Comparison of ENCODE assay signal across 15 mouse cellular contexts in genomic region chr3:131474526-131474925, GRCm38 (mm10). TPM values are rescaled to one million over a fixed set of nuclear protein-coding genes. Genes with fewer than 3 reads are reported as not detected.
DNase-seq lines count a peak whose midpoint lies in the region; ATAC-seq and TF ChIP-seq lines count a peak whose summit lies in the region.
"Had no signal": no experiment of that assay in that cellular context is flagged by ENCODE, and none has a peak within 500 bp of the region (broad histone marks: within the 10 kb centered on the region; RNA-seq: fewer than 3 reads in every experiment).

No protein-coding gene starts in this region.

- no peak overlapping the region for H3K27ac ChIP-seq in midbrain, embryonic 11.5 days (ENCODE audit: low read depth, low read length)
- H3K27ac ChIP-seq in midbrain, embryonic 16.5 days (ENCODE audit: low read length), result no peak overlapping the region; the same call in 1 of the 2 replicates
- peak overlapping the region; percentile 79 for H3K27ac ChIP-seq in liver, postnatal 0 days (ENCODE audit: low read depth)
- H3K27ac ChIP-seq in forebrain, embryonic 10.5 days, result no peak overlapping the region
- no peak overlapping the region for H3K27ac ChIP-seq in forebrain, embryonic 15.5 days (replicated peaks)
- H3K27ac ChIP-seq: embryonic facial prominence, embryonic 13.5 days; limb, embryonic 12.5 days; midbrain, embryonic 13.5 days had no signal

- no peaks in the 10 kb centered on the region for H3K9me3 ChIP-seq in midbrain, embryonic 11.5 days (ENCODE audit: control insufficient read depth, low read length)
- no peaks in the 10 kb centered on the region for H3K9me3 ChIP-seq in midbrain, embryonic 16.5 days (replicated peaks; ENCODE audit: control insufficient read depth, low read length, poor library complexity, severe bottlenecking)
- no peaks in the 10 kb centered on the region for H3K9me3 ChIP-seq in liver, postnatal 0 days (ENCODE audit: low read length)
- no peaks in the 10 kb centered on the region for H3K9me3 ChIP-seq in forebrain, embryonic 10.5 days
- H3K9me3 ChIP-seq in forebrain, embryonic 15.5 days, result no peaks in the 10 kb centered on the region
- H3K9me3 ChIP-seq: embryonic facial prominence, embryonic 13.5 days; limb, embryonic 12.5 days; midbrain, embryonic 13.5 days had no signal

- H3K9ac ChIP-seq in midbrain, embryonic 11.5 days (ENCODE audit: low read length), result no peak overlapping the region
- no peak overlapping the region for H3K9ac ChIP-seq in midbrain, embryonic 16.5 days (ENCODE audit: low read depth, low read length)
- no peak overlapping the region for H3K9ac ChIP-seq in liver, postnatal 0 days (replicated peaks)
- H3K9ac ChIP-seq in forebrain, embryonic 15.5 days (replicated peaks), result no peak overlapping the region
- H3K9ac ChIP-seq: embryonic facial prominence, embryonic 13.5 days; limb, embryonic 12.5 days; midbrain, embryonic 13.5 days had no signal

- ATAC-seq in midbrain, embryonic 11.5 days (ENCODE audit: low FRiP score), result no peak
- no peak for ATAC-seq in midbrain, embryonic 16.5 days
- peak; percentile 84 for ATAC-seq in common myeloid progenitor, adult 5-6 weeks (replicated peaks; ENCODE audit: low read depth, poor library complexity, severe bottlenecking)
- peak; percentile 93 for ATAC-seq in liver, postnatal 0 days
- no peak for ATAC-seq in forebrain, embryonic 15.5 days (replicated peaks)
- ATAC-seq: forebrain, embryonic 16.5 days; midbrain, embryonic 13.5 days had no signal

- H3K4me2 ChIP-seq in midbrain, embryonic 11.5 days, result no peak overlapping the region
- no peak overlapping the region for H3K4me2 ChIP-seq in midbrain, embryonic 16.5 days (ENCODE audit: low read length)
- H3K4me2 ChIP-seq in liver, postnatal 0 days (ENCODE audit: low read depth, low read length), result no peak overlapping the region
- no peak overlapping the region for H3K4me2 ChIP-seq in forebrain, embryonic 15.5 days (replicated peaks)
- H3K4me2 ChIP-seq: embryonic facial prominence, embryonic 13.5 days; limb, embryonic 12.5 days; midbrain, embryonic 13.5 days had no signal

- TF ChIP-seq CTCF in liver, postnatal 0 days (IDR thresholded peaks at IDR 0.05; ENCODE audit: low read depth), result no peak

- H3K27me3 ChIP-seq in midbrain, embryonic 11.5 days (ENCODE audit: control insufficient read depth, insufficient read depth, low read length), result no peaks in the 10 kb centered on the region
- no peaks in the 10 kb centered on the region for H3K27me3 ChIP-seq in midbrain, embryonic 16.5 days (ENCODE audit: control insufficient read depth, insufficient read depth, low read depth, low read length)
- H3K27me3 ChIP-seq in liver, postnatal 0 days (ENCODE audit: insufficient read depth, low read length), result no peaks in the 10 kb centered on the region
- H3K27me3 ChIP-seq in forebrain, embryonic 10.5 days (ENCODE audit: poor library complexity, severe bottlenecking), result no peaks in the 10 kb centered on the region
- no peaks in the 10 kb centered on the region for H3K27me3 ChIP-seq in forebrain, embryonic 15.5 days
- H3K27me3 ChIP-seq: embryonic facial prominence, embryonic 13.5 days; limb, embryonic 12.5 days; midbrain, embryonic 13.5 days had no signal

- peak; percentile 49 for DNase-seq in midbrain, embryonic 11.5 days (ENCODE audit: low spot score, missing footprints)
- peak; percentile 75 for DNase-seq in liver, postnatal 0 days
- peak; percentile 20 to 30 for DNase-seq in natural killer cell, adult 2 months (ENCODE audit: low spot score in 2 of 2)
- DNase-seq in forebrain, embryonic 10.5 days (ENCODE audit: extremely low spot score, low spot score), result no peak
- DNase-seq in gastrocnemius, adult 18-20 months (ENCODE audit: low spot score), result no peak
- DNase-seq: cerebellum, postnatal 14 days; gastrocnemius, postnatal 36 days; kidney, postnatal 14 days had no signal

- no peaks in the 10 kb centered on the region for H3K36me3 ChIP-seq in midbrain, embryonic 11.5 days (ENCODE audit: control insufficient read depth, insufficient read depth, low read length)
- H3K36me3 ChIP-seq in midbrain, embryonic 16.5 days (ENCODE audit: control insufficient read depth, insufficient read depth, low read length), result no peaks in the 10 kb centered on the region
- H3K36me3 ChIP-seq in liver, postnatal 0 days (replicated peaks; ENCODE audit: insufficient read depth, low read length), result no peaks in the 10 kb centered on the region; the same call in 1 of the 2 replicates
- H3K36me3 ChIP-seq in forebrain, embryonic 10.5 days (replicated peaks), result no peaks in the 10 kb centered on the region
- H3K36me3 ChIP-seq in forebrain, embryonic 15.5 days, result no peaks in the 10 kb centered on the region
- H3K36me3 ChIP-seq: embryonic facial prominence, embryonic 13.5 days; limb, embryonic 12.5 days; midbrain, embryonic 13.5 days had no signal

- WGBS in midbrain, embryonic 11.5 days, result 78% methylated on average over 13 of the region's 13 CpGs
- WGBS in midbrain, embryonic 16.5 days, result 79% methylated on average over 13 of the region's 13 CpGs
- 39% methylated on average over 13 of the region's 13 CpGs for WGBS in liver, postnatal 0 days (ENCODE audit: insufficient replicate concordance)
- 82% methylated on average over 13 of the region's 13 CpGs for WGBS in forebrain, embryonic 10.5 days
- WGBS in forebrain, embryonic 15.5 days, result 83% methylated on average over 13 of the region's 13 CpGs

- H3K4me1 ChIP-seq in midbrain, embryonic 11.5 days (ENCODE audit: control insufficient read depth, insufficient read depth, low read length), result peaks cover 7% of the 10 kb centered on the region; the same call in 1 of the 2 replicates
- peaks cover 17% of the 10 kb centered on the region for H3K4me1 ChIP-seq in midbrain, embryonic 16.5 days (ENCODE audit: control insufficient read depth, insufficient read depth, low read length)
- peaks cover 18% of the 10 kb centered on the region for H3K4me1 ChIP-seq in liver, postnatal 0 days (ENCODE audit: insufficient read depth)
- peaks cover 30% of the 10 kb centered on the region for H3K4me1 ChIP-seq in forebrain, embryonic 10.5 days
- H3K4me1 ChIP-seq in forebrain, embryonic 15.5 days, result peaks cover 10% of the 10 kb centered on the region

- H3K4me3 ChIP-seq in midbrain, embryonic 11.5 days (ENCODE audit: low read depth, low read length), result no peak overlapping the region
- H3K4me3 ChIP-seq in midbrain, embryonic 16.5 days (ENCODE audit: low read depth, low read length), result no peak overlapping the region
- H3K4me3 ChIP-seq in liver, postnatal 0 days (ENCODE audit: low read depth, low read length), result no peak overlapping the region
- no peak overlapping the region for H3K4me3 ChIP-seq in forebrain, embryonic 10.5 days
- H3K4me3 ChIP-seq in forebrain, embryonic 15.5 days, result no peak overlapping the region
- H3K4me3 ChIP-seq: embryonic facial prominence, embryonic 13.5 days; limb, embryonic 12.5 days; midbrain, embryonic 13.5 days had no signal

- TF ChIP-seq EP300 in liver, postnatal 0 days (IDR thresholded peaks at IDR 0.05; ENCODE audit: low read depth), result peak; percentile 68; the same call in 1 of the 2 replicates

RNA-seq across cellular contexts. Expression of gene Sgms2, which starts 16.7 kb away (rescaled TPM):
- 0.70 and 1.1 TPM in 2 replicates for polyA plus RNA-seq in midbrain, embryonic 11.5 days (2014; fragmentation: Nextera tagmentation; extraction: Ambion mirVana)
- 1.3 and 1.6 TPM in 2 replicates for polyA plus RNA-seq in midbrain, embryonic 16.5 days (2015; fragmentation: Nextera tagmentation; extraction: Ambion mirVana)
- total RNA-seq in common myeloid progenitor, adult 5-6 weeks (2017), result 0.87 and 1.0 TPM in 2 replicates
- 9.2 and 12.5 TPM in 2 replicates for polyA plus RNA-seq in liver, postnatal 0 days (2015; fragmentation: Nextera tagmentation; extraction: Ambion mirVana)
- polyA plus RNA-seq in forebrain, embryonic 10.5 days (2016; fragmentation: Nextera tagmentation; extraction: Ambion mirVana), result 0.97 and 1.0 TPM in 2 replicates
- total RNA-seq in gastrocnemius, adult 18-20 months (2021), result 1 to 10 TPM; 1.9 TPM
- polyA plus RNA-seq in forebrain, embryonic 15.5 days (2015; fragmentation: Nextera tagmentation; extraction: Ambion mirVana), result 0.47 and 1.1 TPM in 2 replicates

Comparison
In these comparisons a context has a peak if more than half of its experiments do, and no peak if none do; other contexts are left out.
1. ATAC-seq: peak in common myeloid progenitor, adult 5-6 weeks (single experiment) and liver, postnatal 0 days (single experiment); none in midbrain, embryonic 11.5 days (single experiment), midbrain, embryonic 16.5 days (single experiment) and forebrain, embryonic 15.5 days (single experiment).
2. DNase-seq: peak in midbrain, embryonic 11.5 days (single experiment), liver, postnatal 0 days (single experiment) and natural killer cell, adult 2 months (2 of 2); none in forebrain, embryonic 10.5 days (single experiment) and gastrocnemius, adult 18-20 months (single experiment).